Mouse (Mus musculus) layer of hippocampus, adult 9-10 months (tissue): ENCODE results near the gene Naga.

ENCODE experiments used
- DNase-seq: peaks from one replicate; pipeline ENCODE4 v3.0.0; 2022; ENCODE audit warnings: low spot score

Gene Naga

DNA sequence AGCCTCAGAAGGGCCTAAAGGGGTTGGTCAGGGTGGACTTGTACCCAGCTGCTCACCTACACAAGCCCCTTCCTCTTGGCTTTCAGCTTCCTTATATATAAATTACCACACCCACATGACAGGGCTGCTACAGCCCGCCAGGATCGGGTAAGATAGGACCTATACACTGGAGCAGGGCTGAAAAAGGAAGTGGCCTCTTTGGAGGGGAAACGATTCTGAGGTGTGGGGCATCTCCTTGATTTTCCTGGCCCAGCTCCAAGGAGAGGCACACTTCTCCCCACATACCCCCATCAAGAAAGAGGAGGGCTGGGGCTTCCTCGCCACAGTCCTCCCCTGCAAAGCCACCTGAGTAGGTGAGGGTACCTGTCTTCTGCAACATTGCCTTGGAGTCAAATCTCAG lies 850 bp downstream of the Naga start:
- DNase-seq, result no peak

GRCm38 (mm10) chr15:82336629-82337028 lies 2.1 kb downstream of the Naga start:
- no peak for DNase-seq

- DNase-seq, result no peak
Observed at GRCm38 (mm10) chr15:82335194-82335593, 3.5 kb downstream of the Naga start.

GRCm38 (mm10) chr15:82325382-82325781 lies 13.3 kb downstream of the Naga start:
- DNase-seq, result no peak

- no peak for DNase-seq
Observed at GRCm38 (mm10) chr15:82322195-82322594, 16.5 kb downstream of the Naga start.

DNA sequence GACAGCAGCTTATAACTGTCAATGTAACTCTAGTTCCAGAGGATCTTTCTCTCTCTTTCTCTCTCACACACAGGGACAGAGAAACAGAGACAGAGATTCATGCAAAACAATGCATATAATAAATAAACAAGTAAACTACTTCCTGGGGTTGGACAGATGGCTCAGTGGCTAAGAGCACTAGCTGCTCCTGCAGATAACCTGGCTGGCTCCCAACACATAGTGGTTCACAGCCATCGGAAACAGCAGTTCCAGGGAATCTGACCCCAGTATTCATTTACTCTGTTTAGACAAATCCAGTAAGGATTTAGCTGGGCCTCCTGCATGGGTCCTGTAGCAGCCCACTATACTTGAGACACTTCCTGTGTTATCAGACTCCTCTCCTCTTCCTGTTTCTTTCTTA lies 19.1 kb downstream of the Naga start:
- DNase-seq, result no peak

DNA sequence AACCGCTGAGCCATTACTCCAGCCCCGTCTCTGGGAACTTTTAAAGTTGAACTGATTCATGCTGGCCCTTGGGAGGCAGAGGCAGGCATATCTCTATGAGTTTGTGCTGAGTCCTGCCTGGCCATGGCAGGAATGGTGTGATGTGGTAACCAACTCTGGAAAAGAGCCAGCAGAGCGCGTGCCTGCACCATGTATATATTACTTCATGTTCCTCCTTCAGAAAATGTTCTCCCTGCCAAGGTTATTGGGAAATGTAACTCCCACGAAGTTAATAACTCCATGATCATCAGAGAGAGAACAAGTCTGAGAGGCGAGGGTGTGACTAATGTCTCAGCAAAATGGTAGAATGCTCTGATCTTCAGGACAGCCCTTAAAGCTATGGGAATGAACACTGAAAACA lies 20.9 kb downstream of the Naga start:
- no peak for DNase-seq

GRCm38 (mm10) chr15:82308416-82308815 lies 30.3 kb downstream of the Naga start:
- no peak for DNase-seq

- no peak for DNase-seq
Observed at GRCm38 (mm10) chr15:82307107-82307506, 31.6 kb downstream of the Naga start.

DNA sequence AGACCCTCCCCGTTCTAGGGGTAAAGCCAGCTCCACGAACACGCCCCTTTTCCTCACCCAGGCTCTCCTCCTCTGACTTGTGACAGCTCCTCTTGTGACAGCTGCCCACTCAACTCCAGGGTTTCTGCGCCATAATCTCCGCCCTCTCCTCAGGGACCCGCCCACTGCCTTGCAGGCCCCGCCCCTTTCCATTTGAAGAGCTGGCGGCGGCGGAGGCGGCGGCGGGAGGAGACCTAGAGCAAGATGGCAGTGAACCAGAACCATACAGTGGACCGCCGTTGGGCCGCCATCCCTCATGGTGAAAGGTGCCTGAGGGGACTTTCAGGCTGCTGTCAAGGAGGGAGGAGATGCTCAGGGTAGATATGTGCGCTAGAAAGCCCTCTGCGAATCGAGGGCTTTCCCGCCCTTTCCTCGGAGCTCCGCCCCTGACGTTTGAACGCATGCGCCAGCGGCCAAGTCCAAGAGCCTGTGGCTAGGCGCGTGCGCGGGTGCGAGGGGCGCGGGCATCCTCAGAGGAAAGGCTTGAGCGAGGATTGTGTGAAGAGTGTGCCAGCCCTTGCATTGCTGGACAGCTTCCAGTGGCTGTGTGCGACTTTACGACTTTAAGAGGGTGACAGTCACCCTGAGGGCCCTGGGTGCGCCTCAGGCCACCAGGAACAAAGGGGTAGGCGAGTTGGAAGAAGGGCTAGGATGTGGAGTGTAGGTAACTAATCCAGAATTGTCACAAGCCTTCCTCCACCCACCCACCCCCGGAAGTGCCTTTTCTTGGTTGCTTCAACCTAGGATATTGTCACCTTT lies 39.8 kb downstream of the Naga start, which contains the start of gene Wbp2nl:
Gene Wbp2nl, plus strand, starts transcription at position 191 of the 798 bp plus-strand sequence.
- DNase-seq, result no peak

GRCm38 (mm10) chr15:82294059-82294458 lies 44.7 kb downstream of the Naga start:
- DNase-seq, result no peak

- no peak for DNase-seq
Observed at GRCm38 (mm10) chr15:82293271-82293711, 45.4 kb downstream of the Naga start.

- DNase-seq, result no peak
Observed at GRCm38 (mm10) chr15:82292851-82293250, 45.9 kb downstream of the Naga start.

GRCm38 (mm10) chr15:82290252-82290651 lies 48.5 kb downstream of the Naga start:
- DNase-seq, result no peak

- no peak for DNase-seq
Observed at GRCm38 (mm10) chr15:82286157-82286556, 52.6 kb downstream of the Naga start.

DNA sequence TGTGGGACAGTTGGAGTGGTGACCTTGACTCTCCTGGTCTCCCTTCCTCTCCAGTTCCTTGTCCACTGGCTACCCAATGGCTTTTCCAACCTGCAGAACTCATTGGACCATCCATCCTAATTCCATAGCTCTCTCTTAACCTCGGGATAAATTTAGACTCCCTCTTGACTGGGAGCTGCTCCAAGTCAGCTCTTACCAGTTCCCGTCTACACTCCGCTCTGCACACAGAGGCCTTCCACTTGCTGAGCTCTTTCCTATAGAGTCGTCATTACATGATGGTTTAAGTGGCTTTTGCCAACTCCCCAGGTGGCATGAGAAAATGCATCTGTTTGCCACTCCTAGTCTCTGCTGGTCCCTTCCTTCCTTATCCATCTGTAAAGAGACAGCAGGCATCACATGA lies 58.1 kb downstream of the Naga start:
- DNase-seq, result no peak
